Mouse (Mus musculus): ENCODE measurements around the gene Ddx25. TPM values are rescaled to one million over a fixed set of nuclear protein-coding genes. Genes with fewer than 3 reads are reported as not detected.

Gene Ddx25
- polyA plus RNA-seq, 1 experiment from 2014 or later = 0.96 TPM

GRCm38 (mm10) chr9:35522241-35522640 is 36.1 kb downstream of the Ddx25 start:
- Histone ChIP-seq H3K27ac (no peak overlapping the region), H3K9me3 (replicated peaks; ENCODE audit: low read length) (no peaks in the 10 kb centered on the region), H3K4me1 (replicated peaks; ENCODE audit: insufficient read depth, low read length) (no peaks in the 10 kb centered on the region), H3K4me3 (replicated peaks; ENCODE audit: low read depth, low read length) (no peak overlapping the region), H3K27me3 (ENCODE audit: insufficient read depth, low read length) (no peaks in the 10 kb centered on the region), H3K9ac (ENCODE audit: low read depth, low read length) (no peak overlapping the region), H3K36me3 (ENCODE audit: insufficient read depth, low read length) (no peaks in the 10 kb centered on the region), H3K4me2 (ENCODE audit: low read length) (no peak overlapping the region)
- WGBS = 60% methylated on average over 2 of the region's 2 CpGs
- TF ChIP-seq CTCF (IDR thresholded peaks at IDR 0.05; ENCODE audit: low read depth) = no peak
- DNase-seq (ENCODE audit: low spot score) (no peak), ATAC-seq (replicated peaks; ENCODE audit: low FRiP score, low read depth) (no peak)

GRCm38 (mm10) chr9:35520631-35521348 is 37.5 kb downstream of the Ddx25 start:
- no peak overlapping the region for H3K9ac ChIP-seq (ENCODE audit: low read depth, low read length)
- H3K27me3 ChIP-seq (ENCODE audit: insufficient read depth, low read length) = no peaks in the 10 kb centered on the region
- DNase-seq (ENCODE audit: low spot score) (no peak), ATAC-seq (replicated peaks; ENCODE audit: low FRiP score, low read depth) (no peak)
- H3K4me2 ChIP-seq (ENCODE audit: low read length) = no peak overlapping the region
- H3K36me3 ChIP-seq (ENCODE audit: insufficient read depth, low read length) = no peaks in the 10 kb centered on the region
- no peak for TF ChIP-seq CTCF (IDR thresholded peaks at IDR 0.05; ENCODE audit: low read depth)
- no peak overlapping the region for H3K27ac ChIP-seq
- H3K9me3 ChIP-seq (replicated peaks; ENCODE audit: low read length) = no peaks in the 10 kb centered on the region
- 67% methylated on average over 6 of the region's 6 CpGs for WGBS
- no peak overlapping the region for H3K4me3 ChIP-seq (replicated peaks; ENCODE audit: low read depth, low read length)
- no peaks in the 10 kb centered on the region for H3K4me1 ChIP-seq (replicated peaks; ENCODE audit: insufficient read depth, low read length)

GRCm38 (mm10) chr9:35518169-35518568 is 40.2 kb downstream of the Ddx25 start, which contains the start of gene Gm1113:
Gene Gm1113, minus strand, starts transcription at chr9:35518269.
- no peak for DNase-seq (ENCODE audit: low spot score)
- H3K4me1 ChIP-seq (replicated peaks; ENCODE audit: insufficient read depth, low read length) = no peaks in the 10 kb centered on the region
- no peaks in the 10 kb centered on the region for H3K36me3 ChIP-seq (ENCODE audit: insufficient read depth, low read length)
- no peak within 1 kb of the TSS for H3K4me2 ChIP-seq (ENCODE audit: low read length)
- no peak within 1 kb of the TSS for H3K4me3 ChIP-seq (replicated peaks; ENCODE audit: low read depth, low read length)
- TF ChIP-seq CTCF (IDR thresholded peaks at IDR 0.05; ENCODE audit: low read depth) = no peak
- no peak for ATAC-seq (replicated peaks; ENCODE audit: low FRiP score, low read depth)
- no peak within 1 kb of the TSS for H3K27ac ChIP-seq
- no peak within 1 kb of the TSS for H3K9ac ChIP-seq (ENCODE audit: low read depth, low read length)
- no peaks in the 10 kb centered on the region for H3K27me3 ChIP-seq (ENCODE audit: insufficient read depth, low read length)
- no peaks in the 10 kb centered on the region for H3K9me3 ChIP-seq (replicated peaks; ENCODE audit: low read length)
- 71% methylated on average over 3 of the region's 3 CpGs for WGBS

- H3K9me3 ChIP-seq (replicated peaks; ENCODE audit: low read length) = no peaks in the 10 kb centered on the region
- no peak overlapping the region for H3K4me2 ChIP-seq (ENCODE audit: low read length)
- no peak overlapping the region for H3K9ac ChIP-seq (ENCODE audit: low read depth, low read length)
- no peaks in the 10 kb centered on the region for H3K4me1 ChIP-seq (replicated peaks; ENCODE audit: insufficient read depth, low read length)
- no peak for ATAC-seq (replicated peaks; ENCODE audit: low FRiP score, low read depth)
- H3K27ac ChIP-seq = no peak overlapping the region
- no peak overlapping the region for H3K4me3 ChIP-seq (replicated peaks; ENCODE audit: low read depth, low read length)
- no peak for DNase-seq (ENCODE audit: low spot score)
- no peak for TF ChIP-seq CTCF (IDR thresholded peaks at IDR 0.05; ENCODE audit: low read depth)
- H3K36me3 ChIP-seq (ENCODE audit: insufficient read depth, low read length) = no peaks in the 10 kb centered on the region
- 91% methylated on average over 16 of the region's 16 CpGs for WGBS
- no peaks in the 10 kb centered on the region for H3K27me3 ChIP-seq (ENCODE audit: insufficient read depth, low read length)
These were observed 41.6 kb downstream of the Ddx25 start for GRCm38 (mm10) chr9:35516711-35517110.

GRCm38 (mm10) chr9:35516182-35516581 is 42.1 kb downstream of the Ddx25 start:
- H3K9me3 ChIP-seq (replicated peaks; ENCODE audit: low read length) = no peaks in the 10 kb centered on the region
- H3K27ac ChIP-seq = no peak overlapping the region
- DNase-seq (ENCODE audit: low spot score) (no peak), ATAC-seq (replicated peaks; ENCODE audit: low FRiP score, low read depth) (no peak)
- H3K4me3 ChIP-seq (replicated peaks; ENCODE audit: low read depth, low read length) = no peak overlapping the region
- H3K4me1 ChIP-seq (replicated peaks; ENCODE audit: insufficient read depth, low read length) = no peaks in the 10 kb centered on the region
- 84% methylated on average over 5 of the region's 5 CpGs for WGBS
- no peak overlapping the region for H3K9ac ChIP-seq (ENCODE audit: low read depth, low read length)
- H3K36me3 ChIP-seq (ENCODE audit: insufficient read depth, low read length) = no peaks in the 10 kb centered on the region
- no peak overlapping the region for H3K4me2 ChIP-seq (ENCODE audit: low read length)
- no peak for TF ChIP-seq CTCF (IDR thresholded peaks at IDR 0.05; ENCODE audit: low read depth)
- no peaks in the 10 kb centered on the region for H3K27me3 ChIP-seq (ENCODE audit: insufficient read depth, low read length)

- Histone ChIP-seq H3K9me3 (replicated peaks; ENCODE audit: low read length) (no peaks in the 10 kb centered on the region), H3K4me1 (replicated peaks; ENCODE audit: insufficient read depth, low read length) (no peaks in the 10 kb centered on the region), H3K4me2 (ENCODE audit: low read length) (no peak overlapping the region), H3K27ac (no peak overlapping the region), H3K27me3 (ENCODE audit: insufficient read depth, low read length) (no peaks in the 10 kb centered on the region), H3K9ac (ENCODE audit: low read depth, low read length) (no peak overlapping the region), H3K4me3 (replicated peaks; ENCODE audit: low read depth, low read length) (no peak overlapping the region), H3K36me3 (ENCODE audit: insufficient read depth, low read length) (no peaks in the 10 kb centered on the region)
- no peak for TF ChIP-seq CTCF (IDR thresholded peaks at IDR 0.05; ENCODE audit: low read depth)
- DNase-seq (ENCODE audit: low spot score) = no peak
- no peak for ATAC-seq (replicated peaks; ENCODE audit: low FRiP score, low read depth)
- WGBS = 88% methylated on average over 4 of the region's 4 CpGs
These were observed 44.4 kb downstream of the Ddx25 start for GRCm38 (mm10) chr9:35513900-35514299.

GRCm38 (mm10) chr9:35508234-35508633 is 50.1 kb downstream of the Ddx25 start:
- H3K4me1 ChIP-seq (replicated peaks; ENCODE audit: insufficient read depth, low read length) = no peaks in the 10 kb centered on the region
- no peak overlapping the region for H3K4me2 ChIP-seq (ENCODE audit: low read length)
- ATAC-seq (replicated peaks; ENCODE audit: low FRiP score, low read depth) (no peak), DNase-seq (ENCODE audit: low spot score) (no peak)
- no peak overlapping the region for H3K4me3 ChIP-seq (replicated peaks; ENCODE audit: low read depth, low read length)
- H3K9me3 ChIP-seq (replicated peaks; ENCODE audit: low read length) = no peaks in the 10 kb centered on the region
- H3K9ac ChIP-seq (ENCODE audit: low read depth, low read length) = no peak overlapping the region
- no peaks in the 10 kb centered on the region for H3K27me3 ChIP-seq (ENCODE audit: insufficient read depth, low read length)
- no peaks in the 10 kb centered on the region for H3K36me3 ChIP-seq (ENCODE audit: insufficient read depth, low read length)
- no peak overlapping the region for H3K27ac ChIP-seq
- 46% methylated on average over 8 of the region's 8 CpGs for WGBS
- no peak for TF ChIP-seq CTCF (IDR thresholded peaks at IDR 0.05; ENCODE audit: low read depth)
